Mouse (Mus musculus) heart, embryonic 11.5 days (tissue): ENCODE measurements at regions not wholly inside any gene's neighbourhood (a gene's known extent, or its start where the extent isn't known, plus 50 kb on each side); places are given as distances from the start of the nearest gene placed in this dataset.

Experiments used
- ATAC-seq: fragments of 200-750 bp; cut with Nextera tagmentation; replicated peaks from 2 replicates; pipeline ENCODE4 v1.8.0; 2017; ENCODE audit warnings: moderate library complexity; ENCODE audit not compliant: insufficient number of reproducible peaks, low FRiP score, low TSS enrichment
- H3K27ac ChIP-seq: fragments of 300-500 bp; sonication (generic); 2 replicates; pipeline ENCODE4 v1.5.1; 2014; ENCODE audit warnings: mild to moderate bottlenecking, low read depth, low read length
- H3K27me3 ChIP-seq: fragments of 300-500 bp; sonication (generic); 2 replicates; pipeline ENCODE4 v1.6.1; 2014; ENCODE audit warnings: mild to moderate bottlenecking, low read length, mixed read lengths; ENCODE audit not compliant: control insufficient read depth, insufficient read depth
- H3K36me3 ChIP-seq: fragments of 300-500 bp; sonication (generic); 2 replicates; pipeline ENCODE4 v1.6.1; 2014; ENCODE audit warnings: mild to moderate bottlenecking, low read length, moderate library complexity, mixed read lengths; ENCODE audit not compliant: control insufficient read depth, insufficient read depth
- H3K4me1 ChIP-seq: fragments of 300-500 bp; sonication (generic); 2 replicates; pipeline ENCODE4 v1.6.1; 2014; ENCODE audit warnings: low read length; ENCODE audit not compliant: control insufficient read depth, insufficient read depth
- H3K4me2 ChIP-seq: fragments of 300-500 bp; sonication (generic); 2 replicates; pipeline ENCODE4 v1.6.1; 2014; ENCODE audit warnings: mild to moderate bottlenecking, moderate library complexity
- H3K4me3 ChIP-seq: fragments of 300-500 bp; sonication (generic); 2 replicates; pipeline ENCODE4 v1.5.1; 2014; ENCODE audit warnings: low read depth, low read length
- H3K9ac ChIP-seq: fragments of 300-500 bp; sonication (generic); 2 replicates; pipeline ENCODE4 v1.6.1; 2014; ENCODE audit warnings: mild to moderate bottlenecking, low read depth, low read length, moderate library complexity
- H3K9me3 ChIP-seq: fragments of 300-500 bp; sonication (generic); replicated peaks from 2 replicates; pipeline ENCODE4 v1.6.1; 2016; ENCODE audit warnings: low read length; ENCODE audit not compliant: control insufficient read depth
- WGBS: fragments of 180-500 bp; shearing (Covaris S2); extraction: QIAGEN DNeasy Blood & Tissue Kit; methylation state at CpG from one replicate; pipeline ENCODE4 v1.1.7; 2014; ENCODE audit not compliant: insufficient replicate concordance; 5-methylcytosine and 5-hydroxymethylcytosine counted together

DNA sequence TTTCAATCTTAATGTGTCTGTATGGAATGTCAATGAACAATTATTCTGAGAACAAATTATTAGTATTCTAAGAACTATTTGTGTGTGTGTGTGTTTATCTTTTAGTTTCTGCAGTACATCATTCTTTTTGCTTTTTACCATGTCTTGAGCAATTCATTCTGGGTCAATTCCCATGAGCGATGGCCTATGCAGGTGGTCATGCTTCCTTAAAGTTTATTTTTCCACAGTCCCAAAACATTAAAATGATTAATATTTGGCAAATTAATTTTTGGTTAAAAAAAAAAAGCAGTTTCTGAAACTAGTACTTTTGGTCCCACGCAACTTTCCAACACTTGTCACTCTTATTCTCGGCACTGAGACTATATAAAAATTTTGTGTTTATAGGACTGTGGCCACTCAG lies 416.8 kb upstream of the Rgmb start:
- Histone ChIP-seq H3K36me3 (no peaks in the 10 kb centered on the region), H3K4me2 (no peak overlapping the region), H3K9me3 (no peaks in the 10 kb centered on the region), H3K4me1 (no peaks in the 10 kb centered on the region), H3K27me3 (no peaks in the 10 kb centered on the region), H3K9ac (no peak overlapping the region), H3K4me3 (no peak overlapping the region), H3K27ac (no peak overlapping the region)
- 93% methylated on average over 3 of the region's 3 CpGs for WGBS
- ATAC-seq = no peak

DNA sequence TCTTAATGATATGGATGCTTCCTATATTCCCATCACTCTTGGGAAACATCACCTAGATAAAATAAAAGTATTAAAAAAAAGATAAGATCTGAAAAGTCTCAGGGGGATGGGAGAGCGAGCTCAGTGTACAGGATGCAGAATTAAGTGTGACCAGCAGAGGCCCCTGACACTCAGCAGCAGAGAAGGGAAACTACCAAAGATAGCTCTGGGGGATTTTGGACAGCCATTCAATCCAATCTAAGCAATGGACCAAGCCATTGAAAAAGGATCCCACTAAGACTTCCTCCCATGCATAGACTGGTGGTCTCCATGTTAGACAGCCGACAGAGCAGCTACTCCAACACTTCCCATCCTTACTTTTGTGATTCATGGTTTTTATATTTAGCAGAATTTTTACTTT lies 390.4 kb upstream of the Rgmb start:
- Histone ChIP-seq H3K9ac (no peak overlapping the region), H3K4me1 (no peaks in the 10 kb centered on the region), H3K4me3 (no peak overlapping the region), H3K27ac (no peak overlapping the region), H3K36me3 (no peaks in the 10 kb centered on the region), H3K27me3 (no peaks in the 10 kb centered on the region), H3K9me3 (no peaks in the 10 kb centered on the region), H3K4me2 (no peak overlapping the region)
- 60% methylated on average over 2 of the region's 2 CpGs for WGBS
- no peak for ATAC-seq

DNA sequence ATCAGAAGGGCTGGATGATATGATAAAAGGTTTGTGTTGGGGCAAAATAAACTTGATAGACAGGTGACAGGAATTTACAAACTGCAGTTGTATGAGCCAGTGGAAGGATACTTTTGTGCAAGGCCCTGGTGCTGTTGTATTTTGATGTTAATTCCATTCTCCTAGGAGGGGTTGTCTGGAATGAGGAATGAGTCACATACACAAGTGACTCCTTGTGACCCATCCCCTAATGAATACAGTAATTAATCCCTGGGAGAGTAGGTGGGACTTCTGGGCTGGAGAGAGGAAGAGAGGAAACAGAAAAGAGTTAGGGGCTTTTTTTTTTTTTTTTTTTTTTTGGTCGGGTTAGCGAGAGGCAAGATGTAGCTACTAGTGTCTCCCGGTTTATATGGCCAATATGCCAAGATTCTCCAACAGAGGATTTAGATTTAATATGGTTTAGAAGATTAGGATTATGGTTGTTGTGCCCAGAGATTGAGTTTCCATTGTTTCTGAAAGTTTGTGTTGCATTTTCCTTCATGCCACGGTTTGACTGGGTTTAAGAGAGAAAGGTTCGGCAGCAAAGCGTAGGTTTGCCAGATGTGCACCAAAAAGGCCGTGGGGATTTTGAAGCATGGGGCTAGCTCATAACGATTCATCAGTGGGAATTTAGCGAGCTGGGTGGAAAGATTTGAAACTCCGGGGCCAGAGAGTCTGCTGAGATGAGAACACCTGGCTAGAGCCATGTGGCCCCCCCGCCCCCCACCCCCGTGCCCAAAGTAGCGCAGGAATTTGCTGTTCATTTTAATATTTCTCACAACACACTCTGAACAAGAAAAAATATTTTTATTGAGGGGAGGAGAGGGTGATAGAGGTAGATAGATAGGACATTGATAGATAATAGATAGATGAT lies 389.1 kb upstream of the Rgmb start:
- no peak overlapping the region for H3K4me3 ChIP-seq
- no peaks in the 10 kb centered on the region for H3K36me3 ChIP-seq
- H3K4me1 ChIP-seq = no peaks in the 10 kb centered on the region
- H3K27me3 ChIP-seq = no peaks in the 10 kb centered on the region
- H3K27ac ChIP-seq = no peak overlapping the region
- H3K9me3 ChIP-seq = no peaks in the 10 kb centered on the region
- H3K4me2 ChIP-seq = no peak overlapping the region
- WGBS = 83% methylated on average over 13 of the region's 13 CpGs
- H3K9ac ChIP-seq = no peak overlapping the region
- no peak for ATAC-seq

DNA sequence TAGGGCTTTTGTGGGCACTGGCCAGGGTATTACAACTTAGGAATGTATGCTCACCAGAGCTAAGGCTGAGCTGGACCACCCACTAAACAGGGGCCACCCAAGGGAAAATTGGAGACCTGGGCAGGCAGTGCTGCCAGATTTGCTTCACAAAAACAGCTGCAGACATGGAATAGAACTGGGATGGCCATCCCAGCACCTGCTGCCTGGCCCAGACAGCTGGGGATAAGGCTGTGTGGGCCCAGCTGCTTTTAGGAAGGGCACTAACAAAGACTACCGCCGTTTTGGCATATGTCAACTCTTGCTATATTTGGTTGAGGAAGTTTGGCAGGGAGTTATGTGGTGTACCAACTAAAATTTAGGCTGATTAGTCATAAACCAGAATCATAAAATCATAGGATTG lies 387.8 kb upstream of the Rgmb start:
- H3K9ac ChIP-seq = no peak overlapping the region
- H3K27me3 ChIP-seq = no peaks in the 10 kb centered on the region
- 77% methylated on average over 2 of the region's 2 CpGs for WGBS
- no peaks in the 10 kb centered on the region for H3K36me3 ChIP-seq
- H3K4me1 ChIP-seq = no peaks in the 10 kb centered on the region
- H3K9me3 ChIP-seq = no peaks in the 10 kb centered on the region
- no peak overlapping the region for H3K27ac ChIP-seq
- no peak for ATAC-seq
- H3K4me2 ChIP-seq = no peak overlapping the region
- no peak overlapping the region for H3K4me3 ChIP-seq

DNA sequence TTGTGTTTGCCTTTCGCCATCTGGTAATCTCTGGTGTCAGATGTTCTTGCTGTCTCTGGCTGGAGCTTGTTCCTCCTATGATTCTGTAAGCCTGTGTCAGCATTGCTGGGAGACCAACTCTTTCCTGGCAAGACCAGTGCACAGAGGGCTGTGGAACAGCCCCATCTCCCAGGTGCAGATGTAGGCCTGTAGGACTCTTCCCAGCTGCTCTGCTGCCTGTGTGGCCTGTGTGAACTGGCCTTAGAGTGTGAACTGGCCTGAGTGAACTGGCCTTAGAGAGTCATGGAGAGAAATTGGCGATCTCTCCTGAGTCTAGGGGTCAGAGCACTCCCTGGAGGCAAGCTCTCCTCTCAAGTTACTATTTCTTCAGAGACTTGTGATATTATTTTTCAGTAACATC lies 386.0 kb upstream of the Rgmb start:
- Histone ChIP-seq H3K9me3 (no peaks in the 10 kb centered on the region), H3K4me3 (no peak overlapping the region), H3K27me3 (no peaks in the 10 kb centered on the region), H3K36me3 (no peaks in the 10 kb centered on the region), H3K4me2 (no peak overlapping the region), H3K27ac (no peak overlapping the region), H3K9ac (no peak overlapping the region), H3K4me1 (no peaks in the 10 kb centered on the region)
- WGBS = 61% methylated on average over 2 of the region's 2 CpGs
- no peak for ATAC-seq

DNA sequence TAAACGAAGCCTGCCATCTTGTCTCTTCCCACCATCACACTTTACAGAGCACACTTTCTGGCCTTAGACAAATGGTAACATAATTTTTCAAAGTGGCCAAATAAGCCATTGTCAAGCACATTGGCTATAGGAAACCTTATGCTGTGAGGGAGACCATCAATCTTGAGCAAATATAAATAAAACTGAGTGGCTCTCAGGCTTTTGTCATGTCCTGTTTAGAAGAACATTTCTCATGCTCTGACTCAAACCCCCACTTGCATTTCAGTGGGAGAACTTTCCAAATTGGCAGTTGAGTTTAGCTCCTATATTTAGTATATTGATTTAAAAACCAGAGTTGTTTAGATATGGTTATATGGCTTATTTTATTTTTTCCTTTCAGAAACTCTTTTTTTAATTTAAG lies 362.8 kb upstream of the Rgmb start:
- Histone ChIP-seq H3K27ac (no peak overlapping the region), H3K4me2 (no peak overlapping the region), H3K9me3 (no peaks in the 10 kb centered on the region), H3K4me1 (no peaks in the 10 kb centered on the region), H3K27me3 (no peaks in the 10 kb centered on the region), H3K9ac (no peak overlapping the region), H3K36me3 (no peaks in the 10 kb centered on the region), H3K4me3 (no peak overlapping the region)
- ATAC-seq = no peak
- 60% methylated on average over 1 of the region's 1 CpGs for WGBS

DNA sequence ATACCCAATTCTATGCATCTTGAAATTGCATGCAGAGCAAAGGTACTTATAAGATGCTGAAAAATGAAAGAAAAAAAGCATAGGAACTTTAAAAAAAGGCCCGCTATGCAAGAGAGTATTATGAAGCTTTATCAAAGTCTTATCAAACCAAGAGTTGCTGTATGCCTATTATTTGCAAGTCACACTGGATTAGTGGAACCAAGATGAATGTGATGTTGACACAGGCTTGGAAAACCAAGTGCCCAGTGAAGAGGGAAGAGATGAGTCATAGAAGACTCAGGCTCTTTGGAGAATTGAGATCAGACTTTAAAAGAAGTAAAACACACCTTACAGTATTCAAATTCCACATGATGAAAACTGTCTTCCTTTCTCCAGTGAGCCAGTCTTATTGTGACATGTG lies 350.0 kb upstream of the Rgmb start:
- no peak overlapping the region for H3K9ac ChIP-seq
- 75% methylated on average over 1 of the region's 1 CpGs for WGBS
- H3K4me3 ChIP-seq = no peak overlapping the region
- no peaks in the 10 kb centered on the region for H3K9me3 ChIP-seq
- no peaks in the 10 kb centered on the region for H3K27me3 ChIP-seq
- no peak overlapping the region for H3K27ac ChIP-seq
- H3K4me1 ChIP-seq = no peaks in the 10 kb centered on the region
- no peak overlapping the region for H3K4me2 ChIP-seq
- ATAC-seq = no peak
- H3K36me3 ChIP-seq = no peaks in the 10 kb centered on the region

DNA sequence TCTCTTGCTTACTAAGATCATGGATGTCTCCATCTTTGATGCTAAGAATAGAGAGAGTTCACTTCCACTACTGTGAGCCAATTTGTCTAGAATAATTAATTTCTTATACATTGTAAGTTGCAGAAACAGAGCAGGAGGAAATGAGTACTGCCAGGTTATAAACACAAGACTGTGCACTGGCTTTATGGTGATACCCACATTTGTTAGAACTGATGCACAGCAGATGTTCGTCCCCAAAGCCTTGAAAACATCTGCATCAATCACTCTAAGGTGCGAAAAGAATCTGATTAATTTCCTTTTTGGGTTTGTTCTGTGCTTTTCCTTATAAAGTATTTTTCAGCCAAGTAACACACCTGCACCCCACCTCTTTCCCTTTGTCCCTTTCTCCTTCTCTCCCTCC lies 347.3 kb upstream of the Rgmb start:
- Histone ChIP-seq H3K36me3 (no peaks in the 10 kb centered on the region), H3K4me3 (no peak overlapping the region), H3K4me1 (no peaks in the 10 kb centered on the region), H3K9ac (no peak overlapping the region), H3K27me3 (no peaks in the 10 kb centered on the region), H3K9me3 (no peaks in the 10 kb centered on the region), H3K4me2 (no peak overlapping the region), H3K27ac (no peak overlapping the region)
- ATAC-seq = no peak
- 70% methylated on average over 2 of the region's 2 CpGs for WGBS
